ENCODE assay signal across 7 mouse cellular contexts in the genomic region with DNA sequence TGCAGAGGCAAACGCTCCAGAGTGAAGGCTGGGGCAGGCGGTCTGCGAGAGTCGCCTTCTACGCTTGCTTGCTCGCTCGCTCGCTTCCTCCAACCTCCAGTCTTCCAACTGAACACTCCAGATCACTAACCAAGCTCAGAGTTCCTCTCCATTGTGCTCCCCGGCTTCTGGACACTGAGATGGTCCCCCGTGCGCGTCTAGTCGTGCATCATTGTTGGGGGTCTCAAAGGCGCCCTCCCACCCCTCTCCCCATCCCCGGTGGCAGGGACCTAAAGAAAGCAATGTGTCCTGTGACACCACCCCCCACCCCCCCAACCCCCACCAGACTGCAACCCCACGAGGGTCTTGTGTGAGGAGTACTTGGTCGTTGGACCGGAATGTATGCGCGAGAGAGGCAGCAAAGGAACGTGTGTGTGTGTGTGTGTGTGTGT. TPM values are rescaled to one million over a fixed set of nuclear protein-coding genes. Genes with fewer than 3 reads are reported as not detected.
DNase-seq lines count a peak whose midpoint lies in the region; ATAC-seq and TF ChIP-seq lines count a peak whose summit lies in the region.

No protein-coding gene starts in this region.

- no peak for TF ChIP-seq CTCF in lung, embryonic 14.5 days (IDR thresholded peaks at IDR 0.05; ENCODE audit: low read depth)
- TF ChIP-seq CTCF in cortical plate, adult 2 months (IDR thresholded peaks at IDR 0.05; ENCODE audit: extremely low read depth, insufficient read depth, low read length), result no peak

- no peaks in the 10 kb centered on the region for H3K27me3 ChIP-seq in lung, embryonic 14.5 days (ENCODE audit: insufficient read depth, low read length)
- no peaks in the 10 kb centered on the region; the same call in 1 of the 2 replicates for H3K27me3 ChIP-seq in heart, embryonic 16.5 days (ENCODE audit: control insufficient read depth, insufficient read depth, low read length)
- peaks cover 57% of the 10 kb centered on the region for H3K27me3 ChIP-seq in liver, embryonic 13.5 days
- H3K27me3 ChIP-seq in stomach, embryonic 16.5 days (ENCODE audit: control insufficient read depth, insufficient read depth, low read length), result no peaks in the 10 kb centered on the region; the same call in 1 of the 2 replicates

- no peak for TF ChIP-seq POLR2A in cortical plate, adult 2 months (IDR thresholded peaks at IDR 0.05; ENCODE audit: extremely low read depth, insufficient read depth, low read length)

- peak; percentile 41 for ATAC-seq in lung, embryonic 14.5 days (ENCODE audit: insufficient read depth)
- ATAC-seq in heart, embryonic 16.5 days (replicated peaks; ENCODE audit: extremely low read depth, insufficient read depth, low FRiP score), result peak; percentile 24; the same call in 1 of the 2 replicates
- 0 out of 2 replicates have a peak, but pooled peaks have one; percentile 10 for ATAC-seq in liver, embryonic 13.5 days (ENCODE audit: low read depth)
- ATAC-seq in stomach, embryonic 16.5 days (ENCODE audit: insufficient read depth, low FRiP score), result peak; percentile 41

- no peaks in the 10 kb centered on the region; the same call in 1 of the 2 replicates for H3K4me1 ChIP-seq in lung, embryonic 14.5 days (ENCODE audit: insufficient read depth)
- no peaks in the 10 kb centered on the region for H3K4me1 ChIP-seq in cortical plate, adult 2 months (ENCODE audit: control insufficient read depth, insufficient read depth, low read length)
- peaks cover 8% of the 10 kb centered on the region; the same call in 1 of the 2 replicates for H3K4me1 ChIP-seq in heart, embryonic 16.5 days (ENCODE audit: control insufficient read depth, insufficient read depth, low read length)
- peaks cover 11% of the 10 kb centered on the region; the same call in 1 of the 2 replicates for H3K4me1 ChIP-seq in liver, embryonic 13.5 days (replicated peaks)
- H3K4me1 ChIP-seq in stomach, embryonic 16.5 days (ENCODE audit: control insufficient read depth, insufficient read depth, low read length), result peaks cover 5% of the 10 kb centered on the region; the same call in 1 of the 2 replicates

- DNase-seq in lung, embryonic 14.5 days, result peak; percentile 68
- no peak for DNase-seq in lung, adult 18-20 months
- DNase-seq in liver, embryonic 13.5 days, result no peak
- no peak for DNase-seq in left cerebral cortex, postnatal 36 days (ENCODE audit: low spot score in 2 of 2)

- H3K9ac ChIP-seq in lung, embryonic 14.5 days, result peak overlapping the region; percentile 67
- H3K9ac ChIP-seq in heart, embryonic 16.5 days (ENCODE audit: low read length), result peak overlapping the region; percentile 61
- no peak overlapping the region for H3K9ac ChIP-seq in liver, embryonic 13.5 days
- H3K9ac ChIP-seq in stomach, embryonic 16.5 days (ENCODE audit: low read length), result peak overlapping the region; percentile 49

- no peaks in the 10 kb centered on the region for H3K36me3 ChIP-seq in lung, embryonic 14.5 days (ENCODE audit: insufficient read depth)
- H3K36me3 ChIP-seq in heart, embryonic 16.5 days (ENCODE audit: control insufficient read depth, insufficient read depth), result no peaks in the 10 kb centered on the region
- no peaks in the 10 kb centered on the region for H3K36me3 ChIP-seq in liver, embryonic 13.5 days
- H3K36me3 ChIP-seq in stomach, embryonic 16.5 days (ENCODE audit: control insufficient read depth, insufficient read depth, low read length), result no peaks in the 10 kb centered on the region

- H3K27ac ChIP-seq in lung, embryonic 14.5 days (ENCODE audit: low read depth), result peak overlapping the region; percentile 50; the same call in 1 of the 2 replicates
- no peak overlapping the region for H3K27ac ChIP-seq in cortical plate, adult 2 months (ENCODE audit: insufficient read depth, low read length)
- peak overlapping the region; percentile 14; the same call in 1 of the 2 replicates for H3K27ac ChIP-seq in heart, embryonic 16.5 days (ENCODE audit: low read length)
- H3K27ac ChIP-seq in liver, embryonic 13.5 days, result no peak overlapping the region
- peak overlapping the region; percentile 42 for H3K27ac ChIP-seq in stomach, embryonic 16.5 days (ENCODE audit: low read length)

- no peaks in the 10 kb centered on the region for H3K9me3 ChIP-seq in lung, embryonic 14.5 days (ENCODE audit: low read depth, low read length)
- H3K9me3 ChIP-seq in heart, embryonic 16.5 days (replicated peaks; ENCODE audit: control insufficient read depth, low read length), result no peaks in the 10 kb centered on the region
- no peaks in the 10 kb centered on the region for H3K9me3 ChIP-seq in liver, embryonic 13.5 days (replicated peaks)
- H3K9me3 ChIP-seq in stomach, embryonic 16.5 days (replicated peaks; ENCODE audit: control insufficient read depth, low read length), result no peaks in the 10 kb centered on the region

- under 1% methylated on average over 21 of the region's 21 CpGs for WGBS in lung, embryonic 14.5 days
- 7% methylated on average over 20 of the region's 21 CpGs for WGBS in heart, embryonic 16.5 days
- WGBS in liver, embryonic 13.5 days (ENCODE audit: insufficient replicate concordance), result 7% methylated on average over 20 of the region's 21 CpGs
- 6% methylated on average over 21 of the region's 21 CpGs for WGBS in stomach, embryonic 16.5 days

- H3K4me3 ChIP-seq in lung, embryonic 14.5 days (ENCODE audit: low read depth, low read length), result peak overlapping the region; percentile 65
- H3K4me3 ChIP-seq in cortical plate, adult 2 months (ENCODE audit: insufficient read depth, low read length), result peak overlapping the region; percentile 42
- H3K4me3 ChIP-seq in heart, embryonic 16.5 days (ENCODE audit: low read length), result peak overlapping the region; percentile 82
- H3K4me3 ChIP-seq in liver, embryonic 13.5 days (replicated peaks), result peak overlapping the region; percentile 59
- peak overlapping the region; percentile 71 for H3K4me3 ChIP-seq in stomach, embryonic 16.5 days (replicated peaks; ENCODE audit: low read length)

- intact Hi-C loops in left cerebral cortex, postnatal 36 days (cut with DNase I), result no loop called here

- peak overlapping the region; percentile 92 for H3K4me2 ChIP-seq in lung, embryonic 14.5 days
- H3K4me2 ChIP-seq in heart, embryonic 16.5 days (ENCODE audit: low read depth, low read length), result peak overlapping the region; percentile 88
- peak overlapping the region; percentile 77 for H3K4me2 ChIP-seq in liver, embryonic 13.5 days
- H3K4me2 ChIP-seq in stomach, embryonic 16.5 days (ENCODE audit: low read depth, low read length), result peak overlapping the region; percentile 96

RNA-seq across cellular contexts. Expression of a gene that starts 0.4 kb away (rescaled TPM):
- polyA plus RNA-seq in lung, embryonic 14.5 days (2014; fragmentation: Nextera tagmentation; extraction: Ambion mirVana), result 38.5 and 40.8 TPM in 2 replicates
- 6.1 and 6.5 TPM in 2 replicates for polyA plus RNA-seq in cortical plate, adult 2 months (2012; rRNA removed)
- polyA plus RNA-seq in heart, embryonic 16.5 days (2015; fragmentation: Nextera tagmentation; extraction: Ambion mirVana), result 4.4 and 7.8 TPM in 2 replicates
- polyA plus RNA-seq in liver, embryonic 13.5 days (2015; fragmentation: Nextera tagmentation; extraction: Ambion mirVana), result 0.14 and 0.15 TPM in 2 replicates
- polyA plus RNA-seq in stomach, embryonic 16.5 days (2015; fragmentation: Nextera tagmentation; extraction: Ambion mirVana), result 5.5 and 6.0 TPM in 2 replicates
- 10 to 100 TPM in 1 of 2 experiments, 1 to 10 TPM in 1; 9.2 to 13.1 TPM for total RNA-seq in left cerebral cortex, postnatal 36 days (2021)

Comparison
In these comparisons a context has a peak if more than half of its experiments do, and no peak if none do; other contexts are left out.
1. H3K27ac ChIP-seq: peak in lung, embryonic 14.5 days (single experiment), heart, embryonic 16.5 days (single experiment) and stomach, embryonic 16.5 days (single experiment); none in cortical plate, adult 2 months (single experiment) and liver, embryonic 13.5 days (single experiment).
2. Peak in every context shown above with its lines, with median percentiles within 50 percentile points of each other: ATAC-seq, H3K4me2 ChIP-seq and H3K4me3 ChIP-seq.